ENCODE assay signal across 15 mouse cellular contexts in the genomic region with DNA sequence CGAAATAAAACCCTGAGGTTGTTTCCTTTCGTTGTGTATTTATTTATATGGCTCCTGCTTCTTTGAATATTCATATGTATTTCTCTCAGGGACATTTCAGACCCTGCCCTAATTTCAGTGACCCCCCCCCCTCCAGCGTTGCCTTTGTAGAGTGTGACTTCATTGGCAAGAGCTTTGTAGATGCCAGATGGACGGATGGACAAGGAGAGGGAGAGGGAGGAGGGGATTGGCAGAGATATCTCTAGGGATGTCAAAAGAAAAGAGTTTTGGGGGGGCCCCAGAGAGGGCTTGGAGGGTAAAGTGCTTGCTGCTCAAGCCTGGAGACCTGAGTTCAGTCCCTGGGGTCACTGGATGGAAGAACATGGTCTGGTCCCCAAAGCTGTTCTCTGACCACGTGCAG. TPM values are rescaled to one million over a fixed set of nuclear protein-coding genes. Genes with fewer than 3 reads are reported as not detected.
DNase-seq lines count a peak whose midpoint lies in the region; ATAC-seq and TF ChIP-seq lines count a peak whose summit lies in the region.
"Had no signal": no experiment of that assay in that cellular context is flagged by ENCODE, and none has a peak within 500 bp of the region (broad histone marks: within the 10 kb centered on the region; RNA-seq: fewer than 3 reads in every experiment).

No protein-coding gene starts in this region.

- ATAC-seq in midbrain, embryonic 16.5 days, result no peak
- ATAC-seq: CD4-positive, CD25-positive, alpha-beta regulatory T cell, adult 4 months had no signal

- no peaks in the 10 kb centered on the region for H3K9me3 ChIP-seq in hindbrain, embryonic 10.5 days
- no peaks in the 10 kb centered on the region for H3K9me3 ChIP-seq in midbrain, embryonic 16.5 days (replicated peaks; ENCODE audit: control insufficient read depth, low read length, poor library complexity, severe bottlenecking)
- H3K9me3 ChIP-seq: kidney, embryonic 15.5 days; megakaryocyte, embryonic 14.5 days had no signal

- H3K4me1 ChIP-seq in hindbrain, embryonic 10.5 days (replicated peaks), result peaks cover 84% of the 10 kb centered on the region
- peaks cover 30% of the 10 kb centered on the region for H3K4me1 ChIP-seq in midbrain, embryonic 16.5 days (ENCODE audit: control insufficient read depth, insufficient read depth, low read length)

- no peak for TF ChIP-seq POLR2A in brain, embryonic 14.5 days (IDR thresholded peaks at IDR 0.05; ENCODE audit: borderline replicate concordance, extremely low read depth, insufficient read depth, insufficient read length, poor library complexity, severe bottlenecking)

- peak overlapping the region; percentile 31; the same call in 1 of the 2 replicates for H3K9ac ChIP-seq in midbrain, embryonic 16.5 days (ENCODE audit: low read depth, low read length)
- H3K9ac ChIP-seq: kidney, embryonic 15.5 days had no signal

- no peak overlapping the region; the same call in 1 of the 2 replicates for H3K4me2 ChIP-seq in midbrain, embryonic 16.5 days (ENCODE audit: low read length)
- H3K4me2 ChIP-seq: heart, embryonic 11.5 days; kidney, embryonic 15.5 days had no signal

- intact Hi-C loops in heart, postnatal 36 days (cut with DNase I), result no loop called here

- 12% methylated on average over 5 of the region's 5 CpGs for WGBS in hindbrain, embryonic 10.5 days
- 11% methylated on average over 5 of the region's 5 CpGs for WGBS in midbrain, embryonic 16.5 days

- peak; percentile 81 for DNase-seq in brain, embryonic 14.5 days (ENCODE audit: low read depth)
- peak; percentile 11 to 35 for DNase-seq in cerebellum, postnatal 25 days
- DNase-seq in hindbrain, embryonic 10.5 days (ENCODE audit: low spot score), result no peak
- DNase-seq in heart, postnatal 36 days, result no peak
- no peak for DNase-seq in thymus, postnatal 25 days
- DNase-seq in right cerebral cortex, postnatal 4 days, result no peak
- DNase-seq: adrenal gland, postnatal 14 days; gastrocnemius, postnatal 14 days had no signal

- no peak for TF ChIP-seq CTCF in brain, embryonic 14.5 days (IDR thresholded peaks at IDR 0.05; ENCODE audit: borderline replicate concordance, extremely low read depth, insufficient read depth, insufficient read length)

- peak overlapping the region; percentile 86; the same call in 1 of the 2 replicates for H3K27ac ChIP-seq in hindbrain, embryonic 10.5 days
- peak overlapping the region; percentile 94 for H3K27ac ChIP-seq in midbrain, embryonic 16.5 days (ENCODE audit: low read length)
- H3K27ac ChIP-seq: kidney, embryonic 15.5 days had no signal

- H3K27me3 ChIP-seq in hindbrain, embryonic 10.5 days (ENCODE audit: insufficient read depth, poor library complexity, severe bottlenecking), result peaks cover 100% of the 10 kb centered on the region
- H3K27me3 ChIP-seq in midbrain, embryonic 16.5 days (ENCODE audit: control insufficient read depth, insufficient read depth, low read depth, low read length), result peaks cover 4% of the 10 kb centered on the region

- H3K4me3 ChIP-seq in hindbrain, embryonic 10.5 days, result no peak overlapping the region
- no peak overlapping the region for H3K4me3 ChIP-seq in midbrain, embryonic 16.5 days (ENCODE audit: low read depth, low read length)
- H3K4me3 ChIP-seq: erythroblast, embryonic 14.5 days; kidney, embryonic 15.5 days; megakaryocyte, embryonic 14.5 days had no signal

- no peaks in the 10 kb centered on the region for H3K36me3 ChIP-seq in hindbrain, embryonic 10.5 days
- no peaks in the 10 kb centered on the region for H3K36me3 ChIP-seq in midbrain, embryonic 16.5 days (ENCODE audit: control insufficient read depth, insufficient read depth, low read length)
- H3K36me3 ChIP-seq: kidney, embryonic 15.5 days had no signal

RNA-seq across cellular contexts. Expression of gene Rhbg, which starts 51.1 kb away (rescaled TPM):
- 0.45 and 0.73 TPM in 2 replicates for polyA plus RNA-seq in brain, embryonic 14.5 days (2012; rRNA removed)
- not detected in 2 replicates for polyA plus RNA-seq in hindbrain, embryonic 10.5 days (2016; fragmentation: Nextera tagmentation; extraction: Ambion mirVana)
- 0.18 and 0.21 TPM in 2 replicates for polyA plus RNA-seq in midbrain, embryonic 16.5 days (2015; fragmentation: Nextera tagmentation; extraction: Ambion mirVana)
- not detected for total RNA-seq in heart, postnatal 36 days (2021)
- total RNA-seq: gastrocnemius, postnatal 14 days; left cerebral cortex, postnatal 25 days had no signal
- polyA plus RNA-seq: CD4-positive, CD25-positive, alpha-beta regulatory T cell, adult 4 months; erythroblast, embryonic 14.5 days had no signal

Comparison
In these comparisons a context has a peak if more than half of its experiments do, and no peak if none do; other contexts are left out.
1. DNase-seq: peak in brain, embryonic 14.5 days (single experiment) and cerebellum, postnatal 25 days (2 of 2); none in hindbrain, embryonic 10.5 days (single experiment), heart, postnatal 36 days (0 of 2), thymus, postnatal 25 days (single experiment) and right cerebral cortex, postnatal 4 days (single experiment).